Mouse (Mus musculus) MEL (cell line): ENCODE results near the gene Pnkp. TPM values are rescaled to one million over a fixed set of nuclear protein-coding genes. Genes with fewer than 3 reads are reported as not detected.

Source experiments
- DNase-seq: peaks from one replicate; pipeline ENCODE4 v3.0.0; 2011; ENCODE audit warnings: low read depth, low spot score
- H3K27ac ChIP-seq: 2 replicates; pipeline ENCODE4 v1.5.1; 2012; ENCODE audit warnings: low read depth, mild to moderate bottlenecking, control low read depth, low read length, moderate library complexity; ENCODE audit not compliant: control insufficient read depth
- H3K27me3 ChIP-seq, 2 experiments: fragments of 150-350 bp in 1 of 2; sonication (generic) in 1 of 2; 2 replicates each; pipeline ENCODE4 v1.6.1; 2012; ENCODE audit warnings: low read length in 2 of 2, mild to moderate bottlenecking in 2 of 2, improper control_type of control experiment in 1 of 2, moderate library complexity in 1 of 2; ENCODE audit not compliant: insufficient read depth in 2 of 2, control insufficient read depth in 1 of 2
- H3K36me3 ChIP-seq, 2 experiments: 2 replicates each; pipeline ENCODE4 v1.6.1; 2012 to 2014; ENCODE audit warnings: low read length in 2 of 2, improper control_type of control experiment in 1 of 2, inconsistent platforms in 1 of 2, mild to moderate bottlenecking in 1 of 2; ENCODE audit not compliant: insufficient read depth in 2 of 2, control insufficient read depth in 1 of 2
- H3K4me1 ChIP-seq, 2 experiments: fragments of 150-350 bp in 1 of 2; sonication (generic) in 1 of 2; 2 replicates each; pipeline ENCODE4 v1.6.1; 2012; ENCODE audit warnings: low read length in 2 of 2, improper control_type of control experiment in 1 of 2, mild to moderate bottlenecking in 1 of 2; ENCODE audit not compliant: insufficient read depth in 2 of 2, control insufficient read depth in 1 of 2
- H3K4me3 ChIP-seq, 2 experiments: fragments of 150-350 bp in 1 of 2; sonication (generic) in 1 of 2; 2 replicates each; pipeline ENCODE4 v1.5.1; 2012; ENCODE audit warnings: low read depth in 2 of 2, low read length in 2 of 2, mild to moderate bottlenecking in 2 of 2, moderate library complexity in 2 of 2, control low read depth in 1 of 2, improper control_type of control experiment in 1 of 2; ENCODE audit not compliant: control insufficient read depth in 1 of 2, insufficient read depth in 1 of 2
- H3K79me2 ChIP-seq: 2 replicates; pipeline ENCODE4 v1.6.1; 2012; ENCODE audit warnings: mild to moderate bottlenecking, low read length, moderate library complexity; ENCODE audit not compliant: control insufficient read depth, poor library complexity, insufficient read depth
- H3K9ac ChIP-seq: 2 replicates; pipeline ENCODE4 v1.6.1; 2012; ENCODE audit warnings: low read depth, mild to moderate bottlenecking, control low read depth, low read length, moderate library complexity; ENCODE audit not compliant: control insufficient read depth, poor library complexity, severe bottlenecking
- H3K9me3 ChIP-seq: fragments of 150-350 bp; sonication (generic); replicated peaks from 2 replicates; pipeline ENCODE4 v1.6.1; 2012; ENCODE audit warnings: mild to moderate bottlenecking, low read length, improper control_type of control experiment, moderate library complexity; ENCODE audit not compliant: insufficient read depth
- CHD1 ChIP-seq: IDR thresholded peaks from 2 replicates; pipeline ENCODE4 v1.6.1; 2012; ENCODE audit warnings: low read depth, mild to moderate bottlenecking, inconsistent platforms, low read length, improper control_type of control experiment
- CTCF ChIP-seq, 3 experiments: IDR thresholded peaks in 2 of 3; conservative IDR thresholded peaks in 1 of 3; 2 replicates each; pipeline ENCODE4 v1.5.1; 2011 to 2012; ENCODE audit warnings: low read length in 3 of 3, low read depth in 2 of 3, mild to moderate bottlenecking in 2 of 3, improper control_type of control experiment in 1 of 3, inconsistent platforms in 1 of 3, mixed read lengths in 1 of 3, moderate library complexity in 1 of 3; ENCODE audit not compliant: control insufficient read depth in 1 of 3, insufficient read depth in 1 of 3, poor library complexity in 1 of 3, severe bottlenecking in 1 of 3
- ELF1 ChIP-seq: IDR thresholded peaks from 2 replicates; pipeline ENCODE4 v1.6.1; 2014; ENCODE audit warnings: low read depth, mild to moderate bottlenecking, inconsistent platforms, low read length, improper control_type of control experiment, moderate library complexity
- ETS1 ChIP-seq: IDR thresholded peaks from 2 replicates; pipeline ENCODE4 v1.6.1; 2012; ENCODE audit warnings: low read depth, mild to moderate bottlenecking, inconsistent platforms, low read length, improper control_type of control experiment, moderate library complexity
- JUND ChIP-seq: IDR thresholded peaks from 2 replicates; pipeline ENCODE4 v1.6.1; 2011; ENCODE audit warnings: low read depth, mild to moderate bottlenecking, improper control_type of control experiment, low read length
- MAFK ChIP-seq: IDR thresholded peaks from 2 replicates; pipeline ENCODE4 v1.6.1; 2011; ENCODE audit warnings: low read depth, mild to moderate bottlenecking, low read length, improper control_type of control experiment, borderline replicate concordance
- MAX ChIP-seq: IDR thresholded peaks from 2 replicates; pipeline ENCODE4 v1.6.1; 2011; ENCODE audit warnings: low read length, improper control_type of control experiment
- MEF2A ChIP-seq: IDR thresholded peaks from 2 replicates; pipeline ENCODE4 v1.6.1; 2014; ENCODE audit warnings: low read depth, mild to moderate bottlenecking, inconsistent platforms, low read length, improper control_type of control experiment; ENCODE audit not compliant: poor library complexity, insufficient replicate concordance, severe bottlenecking; ENCODE audit errors: extremely low read depth
- MXI1 ChIP-seq: IDR thresholded peaks from 2 replicates; pipeline ENCODE4 v1.6.1; 2011; ENCODE audit warnings: mild to moderate bottlenecking, low read depth, low read length, improper control_type of control experiment
- MYC ChIP-seq: IDR thresholded peaks from 2 replicates; pipeline ENCODE4 v1.6.1; 2011; ENCODE audit warnings: low read depth, mild to moderate bottlenecking, low read length, improper control_type of control experiment, moderate library complexity
- POLR2A ChIP-seq, 2 experiments: IDR thresholded peaks; 2 replicates each; pipeline ENCODE4 v1.6.1; 2011 to 2012; ENCODE audit warnings: low read length in 2 of 2, mild to moderate bottlenecking in 2 of 2, control low read depth in 1 of 2, improper control_type of control experiment in 1 of 2, low read depth in 1 of 2, moderate library complexity in 1 of 2; ENCODE audit not compliant: control insufficient read depth in 1 of 2, insufficient read depth in 1 of 2, poor library complexity in 1 of 2
- POLR2AphosphoS2 ChIP-seq: IDR thresholded peaks from 2 replicates; pipeline ENCODE4 v1.6.1; 2011; ENCODE audit warnings: low read length, improper control_type of control experiment
- POLR2AphosphoS5 ChIP-seq: IDR thresholded peaks from 2 replicates; pipeline ENCODE4 v1.6.1; 2012; ENCODE audit warnings: low read depth, borderline replicate concordance, mild to moderate bottlenecking, inconsistent platforms, low read length, moderate library complexity, mixed read lengths
- RAD21 ChIP-seq: IDR thresholded peaks from 2 replicates; pipeline ENCODE4 v1.6.1; 2011; ENCODE audit warnings: mild to moderate bottlenecking, low read depth, low read length, improper control_type of control experiment
- RCOR1 ChIP-seq: IDR thresholded peaks from 2 replicates; pipeline ENCODE4 v1.6.1; 2012; ENCODE audit warnings: low read depth, mild to moderate bottlenecking, inconsistent platforms, low read length, improper control_type of control experiment
- SIN3A ChIP-seq: IDR thresholded peaks from 2 replicates; pipeline ENCODE4 v1.6.1; 2012; ENCODE audit warnings: low read length, improper control_type of control experiment, inconsistent platforms
- SMC3 ChIP-seq: IDR thresholded peaks from 2 replicates; pipeline ENCODE4 v1.6.1; 2011; ENCODE audit warnings: low read depth, low read length, improper control_type of control experiment
- TAL1 ChIP-seq: IDR thresholded peaks from 2 replicates; pipeline ENCODE4 v1.6.1; 2012; ENCODE audit warnings: mild to moderate bottlenecking, inconsistent platforms, low read length, moderate library complexity, mixed read lengths
- TBP ChIP-seq: IDR thresholded peaks from 2 replicates; pipeline ENCODE4 v1.8.0; 2011; ENCODE audit warnings: low read depth, low read length, improper control_type of control experiment
- USF1 ChIP-seq: IDR thresholded peaks from 2 replicates; pipeline ENCODE4 v1.6.1; 2014; ENCODE audit warnings: low read depth, mild to moderate bottlenecking, inconsistent platforms, low read length, improper control_type of control experiment, moderate library complexity
- ZC3H11A ChIP-seq: IDR thresholded peaks from 2 replicates; pipeline ENCODE4 v1.6.1; 2012; ENCODE audit warnings: low read depth, mild to moderate bottlenecking, inconsistent platforms, low read length, improper control_type of control experiment
- ZNF384 ChIP-seq: IDR thresholded peaks from 2 replicates; pipeline ENCODE4 v1.6.1; 2012; ENCODE audit warnings: low read depth, mild to moderate bottlenecking, inconsistent platforms, low read length, improper control_type of control experiment
- polyA plus RNA-seq, 2 experiments: library from polyadenylated mRNA; stranded (reverse) in 1 of 2; unstranded in 1 of 2; fragments of >175 nt in 1 of 2; fragments of >200 nt in 1 of 2; gene quantifications; 2 replicates each; pipeline versions ENCODE4 v1.2.1 to v1.2.4; 2012; ENCODE audit warnings: low replicate concordance in 2 of 2, low read depth in 1 of 2; ENCODE audit not compliant: insufficient read length in 2 of 2, insufficient read depth in 1 of 2, missing spikeins in 1 of 2
- total RNA-seq: library from RNA; depleted of rRNA; stranded (reverse); fragments of 300-350 nt; gene quantifications from 2 replicates; pipeline ENCODE4 v1.2.3, GENCODE M21; 2012

Pnkp gene
- total and polyA plus RNA-seq, 3 experiments: 39.3 to 45.6 TPM; not detected in 1

- Histone ChIP-seq H3K4me3 (no peak overlapping the region), H3K9ac (no peak overlapping the region), H3K9me3 (no peaks in the 10 kb centered on the region), H3K79me2 (peaks cover 25% of the 10 kb centered on the region), H3K4me1 (peaks cover 0 to 16% of the 10 kb centered on the region in 2 experiments; a peak in 2 of 4 replicates), H3K36me3 (peaks cover 2 to 4% of the 10 kb centered on the region in 2 experiments; a peak in 3 of 4 replicates), H3K27me3 (no peaks in the 10 kb centered on the region), H3K27ac (no peak overlapping the region)
- TF ChIP-seq MAX (no peak), ETS1 (no peak), CTCF (IDR thresholded peaks at IDR 0.05 in 2 of 3, conservative IDR thresholded peaks at IDR 0.05 in 1 of 3; ENCODE audit: control insufficient read depth in 1 of 3, insufficient read depth in 1 of 3, low read depth in 2 of 3, low read length in 3 of 3, poor library complexity in 1 of 3, severe bottlenecking in 1 of 3) (no peak), POLR2AphosphoS5 (no peak), MAFK (no peak), MXI1 (no peak), ELF1 (no peak), USF1 (no peak), ZNF384 (no peak), RAD21 (no peak), TAL1 (no peak), ZC3H11A (no peak), CHD1 (no peak), SMC3 (no peak), POLR2AphosphoS2 (no peak), MYC (no peak)
- DNase-seq: no peak
These were observed 31.5 kb downstream of the Pnkp start for GRCm38 (mm10) chr7:44888256-44889105.

- no peak for DNase-seq
- Histone ChIP-seq H3K27ac (no peak overlapping the region), H3K4me3 (no peak overlapping the region), H3K79me2 (peaks cover 25% of the 10 kb centered on the region), H3K36me3 (peaks cover 2 to 7% of the 10 kb centered on the region in 2 experiments; a peak in 3 of 4 replicates), H3K9me3 (no peaks in the 10 kb centered on the region), H3K4me1 (peaks cover 0 to 19% of the 10 kb centered on the region in 2 experiments; a peak in 2 of 4 replicates), H3K27me3 (no peaks in the 10 kb centered on the region), H3K9ac (no peak overlapping the region)
- TF ChIP-seq ZC3H11A (no peak), POLR2AphosphoS5 (no peak), TAL1 (no peak), ELF1 (no peak), MXI1 (no peak), MAX (no peak), POLR2AphosphoS2 (no peak), JUND (no peak), SIN3A (no peak), TBP (no peak), RAD21 (no peak), MEF2A (no peak), POLR2A (IDR thresholded peaks at IDR 0.05; ENCODE audit: control insufficient read depth in 1 of 2, insufficient read depth in 1 of 2, low read depth in 1 of 2, low read length in 2 of 2, poor library complexity in 1 of 2) (no peak), RCOR1 (no peak)
These were observed 33.2 kb downstream of the Pnkp start for GRCm38 (mm10) chr7:44890180-44890579.
